Mouse (Mus musculus): ENCODE results near the gene Klhl35.

Klhl35 gene

DNA sequence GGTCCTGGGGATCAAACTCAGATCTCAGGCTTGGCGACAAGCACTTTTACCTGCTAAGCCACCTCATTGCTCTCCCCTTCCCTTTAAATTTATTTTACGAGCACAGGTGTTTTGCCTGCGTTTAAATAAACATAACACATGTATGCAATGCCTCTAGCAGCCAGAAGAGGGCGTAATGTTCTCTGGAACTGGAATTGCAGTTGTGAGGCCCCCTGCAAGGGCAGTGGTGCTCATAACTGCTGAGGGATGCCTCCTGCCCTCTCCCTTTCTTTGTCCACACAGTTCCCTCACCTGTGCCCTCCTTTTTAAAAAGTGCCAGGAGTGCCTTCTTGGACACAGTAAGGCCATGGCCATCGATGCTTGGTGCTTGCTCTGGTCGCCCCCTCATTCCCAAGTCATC, 21.8 kb upstream of the Klhl35 start:
- CTCF ChIA-PET: interaction anchor here in 1 of 4 experiments (1.1 to 3.4 kb wide), 2 partner anchors 12 to 69 kb away, joined by 3 to 13 read pairs; no protein-coding TSS in a partner anchor
- POLR2A ChIA-PET: no interaction called here

DNA sequence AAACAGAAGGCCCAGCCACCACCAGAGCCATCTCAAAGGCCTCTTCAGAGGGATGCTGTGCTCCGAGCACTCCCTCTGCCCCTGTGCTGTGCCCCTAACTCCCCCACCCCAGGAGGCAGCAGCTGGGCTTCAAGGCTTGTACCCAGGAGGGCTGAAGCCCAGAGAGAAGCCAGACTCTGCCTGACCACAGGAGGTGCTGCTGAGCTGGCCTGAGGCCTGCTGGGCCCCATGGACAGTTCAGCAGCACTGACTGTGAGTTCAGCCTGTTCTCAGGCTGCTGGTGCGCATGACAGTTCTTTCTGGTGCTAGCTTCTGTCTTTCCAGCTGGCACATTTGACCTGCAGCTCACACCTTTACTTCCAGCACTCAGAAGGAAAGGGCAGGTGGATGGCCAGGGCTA, 20.0 kb upstream of the Klhl35 start:
- CTCF ChIA-PET: interaction anchor here in 3 of 4 experiments (0.6 to 3.4 kb wide), 9 partner anchors 9 to 759 kb away, joined by 3 to 13 read pairs (median 5); no protein-coding TSS in a partner anchor
- POLR2A ChIA-PET: interaction anchor here in 2 of 4 experiments (1.4 to 2.2 kb wide), 2 partner anchors 10 to 71 kb away, joined by 3 to 5 read pairs; no protein-coding TSS in a partner anchor

- POLR2A ChIA-PET: interaction anchor here in 1 of 4 experiments (0.8 to 1.4 kb wide), 2 partner anchors 8 to 72 kb away, joined by 3 read pairs; no protein-coding TSS in a partner anchor
These were observed 18.5 kb upstream of the Klhl35 start for GRCm38 (mm10) chr7:99447323-99447722.

GRCm38 (mm10) chr7:99448619-99449018, 17.2 kb upstream of the Klhl35 start:
- CTCF ChIA-PET: interaction anchor here in 2 of 4 experiments (1.5 to 2.0 kb wide), 2 partner anchors 73 to 74 kb away, joined by 5 to 11 read pairs; no protein-coding TSS in a partner anchor

More at GRCm38 (mm10) chr7:99447323-99447722, 18.5 kb upstream of the Klhl35 start:
- CTCF ChIA-PET: interaction anchor here in 2 of 4 experiments (1.2 to 3.4 kb wide), 4 partner anchors 8 to 73 kb away, joined by 3 to 13 read pairs (median 4); no protein-coding TSS in a partner anchor

DNA sequence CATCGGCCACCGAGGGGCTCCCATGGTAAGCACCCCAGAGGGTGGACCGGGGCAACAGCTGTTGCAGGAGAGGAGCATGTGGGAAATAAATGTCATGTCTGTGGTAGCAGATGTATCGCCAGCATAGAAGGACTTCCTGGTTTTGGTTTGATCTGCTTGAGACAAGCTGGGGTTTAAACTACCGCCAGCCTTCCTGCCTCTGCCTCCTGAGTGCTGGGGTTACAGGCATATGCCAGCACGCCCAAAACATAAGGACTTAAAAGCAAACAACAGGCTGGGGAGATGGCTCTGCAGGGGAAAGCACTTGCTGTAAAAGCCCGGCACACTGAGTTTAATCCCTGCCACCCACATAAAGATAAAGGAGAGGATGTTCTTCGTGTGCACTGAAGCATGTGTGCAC, 16.7 kb upstream of the Klhl35 start:
- ChIA-PET POLR2A (no interaction called here), CTCF (interaction anchor here in 2 of 4 experiments (1.5 to 2.0 kb wide), 2 partner anchors 74 kb away, joined by 5 to 11 read pairs; no protein-coding TSS in a partner anchor)

More at GRCm38 (mm10) chr7:99448619-99449018, 17.2 kb upstream of the Klhl35 start:
- POLR2A ChIA-PET: interaction anchor here in 1 of 4 experiments (0.7 kb wide), 1 partner anchor 361 kb away, joined by 3 read pairs; no protein-coding TSS in a partner anchor

- POLR2A ChIA-PET: no interaction called here
These were observed 16.1 kb upstream of the Klhl35 start for GRCm38 (mm10) chr7:99449751-99450150.

GRCm38 (mm10) chr7:99450703-99451102, 15.1 kb upstream of the Klhl35 start:
- ChIA-PET CTCF (interaction anchor here (0.6 to 1.7 kb wide), 21 partner anchors 9 to 588 kb away, joined by 3 to 34 read pairs (median 3); partner anchors contain the start of gene Gdpd5 (in 1 of the 4)), POLR2A (interaction anchor here in 1 of 4 experiments (0.6 to 1.2 kb wide), 3 partner anchors 12 to 76 kb away, joined by 3 to 4 read pairs (median 4); no protein-coding TSS in a partner anchor)

More at GRCm38 (mm10) chr7:99449751-99450150, 16.1 kb upstream of the Klhl35 start:
- CTCF ChIA-PET: interaction anchor here in 2 of 4 experiments (0.6 to 2.0 kb wide), 4 partner anchors 69 to 117 kb away, joined by 3 to 11 read pairs (median 5); no protein-coding TSS in a partner anchor

DNA sequence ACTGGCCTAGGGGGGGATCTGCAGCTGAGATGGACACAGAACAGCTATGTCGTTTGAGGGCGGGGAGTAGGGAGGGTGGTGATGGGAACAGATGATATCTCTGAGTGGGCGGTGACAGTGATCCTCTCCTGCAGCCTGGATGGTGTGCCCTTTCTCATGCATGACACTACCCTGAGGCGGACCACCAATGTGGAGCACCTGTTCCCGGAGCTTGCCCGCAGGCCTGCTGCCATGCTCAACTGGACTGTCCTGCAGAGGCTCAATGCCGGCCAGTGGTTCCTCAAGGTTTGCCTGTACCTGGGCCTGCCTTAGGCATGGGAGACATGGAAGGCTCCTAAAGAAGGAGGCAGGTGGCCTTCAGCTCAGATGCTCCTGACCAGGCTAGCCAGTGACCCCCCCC, 12.9 kb upstream of the Klhl35 start:
- CTCF ChIA-PET: interaction anchor here (0.6 to 2.8 kb wide), 13 partner anchors 14 to 312 kb away, joined by 3 to 24 read pairs (median 3); partner anchors contain the start of genes Gdpd5 (in 2 of the 4) and Uvrag (in 1 of the 4)
- POLR2A ChIA-PET: interaction anchor here (0.6 to 2.4 kb wide), 11 partner anchors 13 to 580 kb away, joined by 3 to 7 read pairs (median 4); partner anchors contain the start of genes Klhl35 (in 1 of the 4) and Rps3 (in 1 of the 4)

DNA sequence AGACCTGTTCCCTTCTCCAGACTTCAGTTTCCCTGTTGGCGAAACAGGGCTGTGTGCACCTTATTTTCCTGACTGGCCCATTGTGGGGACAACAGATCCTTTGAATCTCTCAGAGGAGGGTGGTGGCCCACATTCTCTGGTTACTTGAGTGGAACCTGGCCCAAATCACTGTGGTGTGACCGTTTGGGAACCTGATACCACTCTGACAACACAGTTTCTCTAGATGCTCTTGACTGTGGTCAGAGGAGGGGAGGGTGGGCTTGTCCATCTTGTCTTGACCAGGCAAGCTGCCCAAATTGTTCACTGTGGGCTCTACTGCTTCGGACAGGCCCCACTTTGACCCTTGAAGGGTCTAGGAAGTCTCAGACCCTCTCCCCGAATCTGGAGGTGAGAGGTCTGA, 11.8 kb upstream of the Klhl35 start:
- ChIA-PET POLR2A (interaction anchor here in 2 of 4 experiments (0.8 to 2.4 kb wide), 2 partner anchors 17 to 22 kb away, joined by 3 to 7 read pairs; no protein-coding TSS in a partner anchor), CTCF (interaction anchor here in 3 of 4 experiments (1.0 to 2.8 kb wide), 6 partner anchors 17 to 121 kb away, joined by 3 to 24 read pairs (median 4); no protein-coding TSS in a partner anchor)

DNA sequence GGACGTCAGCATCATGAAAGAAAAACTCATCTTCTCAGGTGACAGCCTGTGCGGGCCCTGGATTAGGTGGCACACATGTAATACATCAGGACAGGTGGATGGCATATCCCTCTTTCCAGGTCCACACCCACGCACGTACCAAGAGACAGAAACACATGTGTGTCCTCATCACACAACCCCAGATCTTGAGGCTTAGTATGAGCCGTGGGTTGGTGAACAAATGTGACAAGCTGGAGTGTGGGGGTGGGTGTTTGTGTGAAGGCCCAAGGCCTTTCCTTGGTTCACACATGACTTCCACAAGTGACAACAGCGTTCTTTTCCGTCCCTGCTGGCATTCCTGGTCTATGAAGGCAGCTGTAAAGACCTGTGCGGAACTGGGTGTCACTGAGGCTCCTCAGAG, 7.0 kb upstream of the Klhl35 start:
- CTCF ChIA-PET: interaction anchor here in 2 of 4 experiments (0.8 to 1.9 kb wide), 2 partner anchors 8 to 14 kb away, joined by 3 to 5 read pairs; no protein-coding TSS in a partner anchor
- POLR2A ChIA-PET: interaction anchor here in 1 of 4 experiments (1.0 kb wide), 1 partner anchor 13 kb away, joined by 3 read pairs; no protein-coding TSS in a partner anchor

DNA sequence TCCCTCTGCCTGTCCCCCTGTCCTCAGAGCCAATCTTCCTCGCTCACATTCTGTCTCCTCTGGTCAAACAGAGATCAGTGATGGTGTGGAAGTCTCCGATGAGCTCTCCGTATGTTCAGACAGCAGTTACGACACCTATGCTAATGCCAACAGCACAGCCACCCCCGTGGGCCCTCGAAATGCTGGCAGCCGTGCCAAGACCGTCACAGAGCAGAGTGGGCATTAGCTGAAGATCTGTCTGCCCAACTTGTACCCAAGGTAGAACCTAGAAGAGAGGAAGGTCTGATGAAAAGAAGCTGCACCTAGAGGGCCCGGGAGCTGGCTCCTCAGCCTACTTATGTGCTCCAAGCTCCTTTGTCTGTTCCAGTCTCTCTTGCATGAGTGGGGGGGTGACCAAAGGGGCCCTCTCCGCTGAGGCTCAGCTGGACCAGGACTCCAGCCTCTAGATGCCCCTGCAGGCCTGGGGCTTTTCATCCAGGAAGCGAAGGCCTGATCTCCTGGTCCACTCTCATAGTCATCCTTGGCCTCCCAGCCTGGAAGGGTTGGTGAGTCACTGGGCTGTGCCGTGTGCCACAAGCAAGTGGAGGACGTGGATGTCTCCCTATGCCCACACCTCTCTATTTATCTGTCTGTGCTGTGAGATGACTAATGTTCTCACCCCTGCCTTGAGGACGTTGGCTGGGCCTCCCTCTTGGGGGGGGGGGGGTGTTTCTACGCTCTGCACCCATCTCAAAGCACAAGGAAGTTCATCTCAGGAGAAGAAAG, 5.7 kb upstream of the Klhl35 start:
- POLR2A ChIA-PET: interaction anchor here in 2 of 4 experiments (0.6 to 1.0 kb wide), 4 partner anchors 15 to 343 kb away, joined by 3 to 4 read pairs (median 3); partner anchors contain the start of gene Gdpd5 (in 1 of the 2)
- CTCF ChIA-PET: interaction anchor here in 3 of 4 experiments (0.5 to 1.9 kb wide), 5 partner anchors 9 to 110 kb away, joined by 3 to 5 read pairs (median 4); no protein-coding TSS in a partner anchor

- ChIA-PET POLR2A (interaction anchor here (0.6 to 1.6 kb wide), 9 partner anchors 8 to 347 kb away, joined by 3 to 5 read pairs (median 4); no protein-coding TSS in a partner anchor), CTCF (interaction anchor here in 3 of 4 experiments (0.6 to 0.7 kb wide), 4 partner anchors 8 to 337 kb away, joined by 3 to 5 read pairs (median 4); no protein-coding TSS in a partner anchor)
These were observed 2.7 kb upstream of the Klhl35 start for GRCm38 (mm10) chr7:99463120-99463519.

GRCm38 (mm10) chr7:99467916-99468282, 2.1 kb downstream of the Klhl35 start:
- ChIA-PET POLR2A (interaction anchor here in 3 of 4 experiments (1.3 to 10.6 kb wide), 3 partner anchors 13 to 16 kb away, joined by 3 to 184 read pairs (median 4); partner anchors contain the start of gene Rps3 (in 2 of the 3)), CTCF (interaction anchor here in 2 of 4 experiments (0.5 kb wide), 2 partner anchors 167 to 239 kb away, joined by 3 to 4 read pairs; no protein-coding TSS in a partner anchor)

GRCm38 (mm10) chr7:99468283-99469132, 2.7 kb downstream of the Klhl35 start:
- ChIA-PET CTCF (interaction anchor here in 2 of 4 experiments (0.6 to 1.3 kb wide), 5 partner anchors 17 to 337 kb away, joined by 3 to 5 read pairs (median 4); no protein-coding TSS in a partner anchor), POLR2A (interaction anchor here in 3 of 4 experiments (0.8 to 10.6 kb wide), 8 partner anchors 10 to 341 kb away, joined by 3 to 184 read pairs (median 4); partner anchors contain the start of genes Rps3 (in 3 of the 3) and Gdpd5 (in 1 of the 3))

- ChIA-PET CTCF (interaction anchor here in 3 of 4 experiments (0.6 to 1.3 kb wide), 4 partner anchors 19 to 512 kb away, joined by 3 to 5 read pairs (median 4); no protein-coding TSS in a partner anchor), POLR2A (interaction anchor here in 3 of 4 experiments (0.6 to 10.6 kb wide), 7 partner anchors 9 to 342 kb away, joined by 3 to 184 read pairs (median 3); partner anchors contain the start of gene Rps3 (in 2 of the 3))
These were observed 4.0 kb downstream of the Klhl35 start for GRCm38 (mm10) chr7:99469680-99470405.

DNA sequence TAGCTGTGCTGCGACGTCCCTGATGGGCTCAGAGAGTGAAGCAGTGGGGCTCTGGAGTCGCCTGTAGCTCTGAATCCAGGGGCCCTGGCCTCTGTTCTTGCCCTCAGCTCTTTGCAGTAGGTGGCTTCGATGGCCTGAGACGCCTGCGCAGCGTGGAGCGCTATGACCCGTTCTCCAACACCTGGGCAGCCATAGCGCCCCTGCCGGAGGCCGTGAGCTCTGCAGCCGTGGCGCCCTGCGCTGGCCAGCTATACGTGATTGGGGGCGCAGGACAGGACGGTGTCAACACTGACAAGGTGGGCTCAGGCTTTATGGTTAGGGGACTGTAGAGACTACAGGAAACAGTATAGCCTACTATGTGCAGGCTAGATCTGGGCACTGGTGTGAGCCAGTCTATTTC, 5.8 kb downstream of the Klhl35 start:
- ChIA-PET POLR2A (interaction anchor here in 3 of 4 experiments (0.5 to 10.6 kb wide), 23 partner anchors 8 to 387 kb away, joined by 3 to 184 read pairs (median 3); partner anchors contain the start of genes Rps3 (in 3 of the 3), Uvrag (in 1 of the 3) and Xrra1 (in 1 of the 3)), CTCF (interaction anchor here (0.5 to 1.6 kb wide), 44 partner anchors 9 to 767 kb away, joined by 3 to 21 read pairs (median 3); partner anchors contain the start of gene Gdpd5 (in 1 of the 4))
